8 mouse cellular contexts compared by ENCODE assay signal in the genomic region with DNA sequence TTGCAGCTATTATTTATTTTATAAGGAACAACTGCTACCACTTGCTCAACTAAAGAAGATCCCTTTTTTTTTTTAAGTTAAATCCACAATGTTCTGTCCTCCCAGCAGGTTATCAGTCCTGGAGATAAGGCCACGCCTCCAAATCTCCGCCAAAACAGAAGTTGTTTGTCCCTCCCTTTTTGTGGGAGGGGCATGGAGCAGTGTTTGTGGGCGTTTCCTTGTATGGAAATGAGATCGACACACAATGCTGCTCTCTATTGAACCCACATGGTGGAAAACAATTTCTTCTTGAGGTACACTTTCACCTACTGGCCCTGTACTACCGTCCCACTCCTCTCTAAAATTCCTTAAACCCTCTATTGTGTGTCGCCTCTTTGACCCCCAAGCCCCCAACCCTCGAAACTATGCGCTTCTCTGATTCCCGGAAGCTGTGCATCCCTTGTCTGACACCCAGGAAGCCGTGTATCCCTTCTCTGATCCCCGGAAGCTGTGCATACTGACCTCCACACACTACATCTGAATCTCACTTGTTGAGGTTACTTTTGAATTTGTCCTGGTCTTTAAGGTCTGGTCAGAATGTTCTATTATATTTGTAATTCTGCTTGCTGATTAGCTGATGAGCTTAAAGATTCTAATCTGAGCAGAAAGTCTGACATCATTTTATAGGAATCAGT. TPM values are rescaled to one million over a fixed set of nuclear protein-coding genes. Genes with fewer than 3 reads are reported as not detected.
A peak's percentile ranks its signal among the peaks of the same experiment; 100 is the strongest.
DNase-seq lines count a peak whose midpoint lies in the region; ATAC-seq and TF ChIP-seq lines count a peak whose summit lies in the region.

No protein-coding gene starts in this region.

- H3K36me3 ChIP-seq in hindbrain, embryonic 12.5 days, result no peaks in the 10 kb centered on the region
- no peaks in the 10 kb centered on the region for H3K36me3 ChIP-seq in midbrain, postnatal 0 days (ENCODE audit: insufficient read depth, low read length)

- ATAC-seq in common myeloid progenitor, adult 5-6 weeks (replicated peaks; ENCODE audit: low read depth, poor library complexity, severe bottlenecking), result peak; percentile 37; the same call in 1 of the 2 replicates
- no peak for ATAC-seq in hindbrain, embryonic 12.5 days (ENCODE audit: low FRiP score)
- ATAC-seq in midbrain, postnatal 0 days (ENCODE audit: low FRiP score), result no peak
- no peak for ATAC-seq in inflammation-experienced regulatory T-cells, adult 6 months

- H3K4me2 ChIP-seq in hindbrain, embryonic 12.5 days (replicated peaks), result peak overlapping the region; percentile 19; the same call in 1 of the 2 replicates
- no peak overlapping the region for H3K4me2 ChIP-seq in midbrain, postnatal 0 days (ENCODE audit: low read depth, low read length, poor library complexity, severe bottlenecking)

- no peaks in the 10 kb centered on the region for H3K9me3 ChIP-seq in hindbrain, embryonic 12.5 days (replicated peaks)
- H3K9me3 ChIP-seq in midbrain, postnatal 0 days (ENCODE audit: low read length), result no peaks in the 10 kb centered on the region

- no peak overlapping the region for H3K4me3 ChIP-seq in hindbrain, embryonic 12.5 days
- no peak overlapping the region for H3K4me3 ChIP-seq in midbrain, postnatal 0 days (ENCODE audit: low read depth, low read length)

- peak; percentile 46 for DNase-seq in lung, postnatal 10 days
- DNase-seq in lung, postnatal 25 days (ENCODE audit: low spot score), result no peak
- DNase-seq in midbrain, postnatal 0 days (ENCODE audit: low spot score), result peak; percentile 9
- DNase-seq in MN1 (ENCODE audit: low spot score), result no peak
- DNase-seq in left cerebral cortex, adult 11 months (ENCODE audit: low spot score), result no peak

- WGBS in hindbrain, embryonic 12.5 days, result 32% methylated on average over 11 of the region's 11 CpGs
- WGBS in midbrain, postnatal 0 days, result 38% methylated on average over 11 of the region's 11 CpGs

- 0 out of 2 replicates have a peak, but pooled peaks cover 2% of the 10 kb centered on the region for H3K4me1 ChIP-seq in hindbrain, embryonic 12.5 days
- H3K4me1 ChIP-seq in midbrain, postnatal 0 days (ENCODE audit: insufficient read depth, low read length), result no peaks in the 10 kb centered on the region

- H3K27me3 ChIP-seq in hindbrain, embryonic 12.5 days, result no peaks in the 10 kb centered on the region
- H3K27me3 ChIP-seq in midbrain, postnatal 0 days (ENCODE audit: insufficient read depth, low read length), result no peaks in the 10 kb centered on the region

- no peak overlapping the region for H3K27ac ChIP-seq in hindbrain, embryonic 12.5 days
- no peak overlapping the region for H3K27ac ChIP-seq in midbrain, postnatal 0 days (ENCODE audit: low read depth, low read length)

- TF ChIP-seq CTCF in midbrain, postnatal 0 days (IDR thresholded peaks at IDR 0.05), result no peak

- H3K9ac ChIP-seq in hindbrain, embryonic 12.5 days, result no peak overlapping the region
- no peak overlapping the region for H3K9ac ChIP-seq in midbrain, postnatal 0 days (replicated peaks; ENCODE audit: low read length, poor library complexity, severe bottlenecking)

RNA-seq across cellular contexts. Expression of gene Arhgdib, which starts 48.3 kb away (rescaled TPM):
- 551 and 575 TPM in 2 replicates for total RNA-seq in common myeloid progenitor, adult 5-6 weeks (2017)
- polyA plus RNA-seq in hindbrain, embryonic 12.5 days (2016; fragmentation: Nextera tagmentation; extraction: Ambion mirVana), result 27.7 and 29.0 TPM in 2 replicates
- total RNA-seq in midbrain, postnatal 0 days (2014; rRNA removed), result 8.3 and 9.0 TPM in 2 replicates
- 16.1 and 19.0 TPM in 2 replicates for polyA plus RNA-seq in midbrain, postnatal 0 days (2015; fragmentation: Nextera tagmentation; extraction: Ambion mirVana)
- polyA plus RNA-seq in inflammation-experienced regulatory T-cells, adult 6 months (2017; shearing (Covaris generic)), result 1,000 to 10,000 TPM; 2,255 to 2,929 (median 2,357) TPM

Comparison
In these comparisons a context has a peak if more than half of its experiments do, and no peak if none do; other contexts are left out.
1. DNase-seq: peak in lung, postnatal 10 days (single experiment) and midbrain, postnatal 0 days (single experiment); none in lung, postnatal 25 days (single experiment), MN1 (single experiment) and left cerebral cortex, adult 11 months (single experiment).
2. RNA of gene Arhgdib, which starts 48.3 kb away (polyA plus RNA-seq): 2,255 to 2,929 TPM in inflammation-experienced regulatory T-cells, adult 6 months; 27.7 to 29.0 TPM in hindbrain, embryonic 12.5 days and 16.1 to 19.0 TPM in midbrain, postnatal 0 days; every median in the first group is over 10 times any median in the second.